Mouse (Mus musculus) spleen, adult 12 weeks (tissue): Measurements from ENCODE around the gene Mup5.
"Not testable (repeated sequence)": the region's sequence is repeated elsewhere in the genome, so short reads cannot be mapped to it uniquely, and the experiment has no call there.

ENCODE experiments used
- DNase-seq: peaks from one replicate; pipeline ENCODE4 v3.0.0; 2022; ENCODE audit warnings: low spot score

The Mup5 gene

DNA sequence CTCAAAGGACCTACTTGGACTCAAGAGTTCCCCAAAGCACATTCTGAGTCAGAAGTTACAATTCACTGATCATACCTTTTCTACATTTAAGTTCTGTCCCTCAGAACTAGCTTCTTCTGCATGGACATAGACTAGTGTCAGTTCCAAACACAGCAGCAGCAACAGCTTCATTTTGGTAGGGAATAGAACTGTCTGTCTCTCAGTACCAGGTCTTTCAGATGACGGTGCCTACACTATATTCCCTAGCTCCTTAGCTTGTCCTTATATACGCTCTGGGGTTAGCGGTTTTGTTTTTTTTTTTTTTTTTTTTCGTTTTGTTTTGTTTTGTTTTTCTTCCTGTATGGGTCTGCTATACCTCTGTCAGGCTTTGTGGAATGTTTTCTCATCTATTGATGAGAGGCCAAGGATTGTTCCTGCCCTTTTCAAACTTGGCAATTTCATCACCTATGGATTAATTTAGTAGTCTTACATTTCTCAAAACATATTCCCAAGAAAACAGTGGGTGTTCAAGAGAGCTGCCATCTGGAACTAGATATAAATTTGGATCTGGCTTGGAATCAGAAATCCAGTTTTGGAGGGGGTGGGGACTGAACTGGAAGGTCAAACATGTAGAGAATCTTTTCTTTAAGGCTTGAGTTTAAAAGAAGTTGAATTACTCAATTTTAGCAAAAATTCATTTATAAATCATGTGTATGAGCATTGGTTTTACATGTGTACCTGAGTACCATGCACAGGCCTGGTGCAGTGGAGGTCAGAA lies at the start of gene Mup5:
Gene Mup5 (minus strand): TSS at position 282 of the 757 bp plus-strand sequence.
- no peak for DNase-seq

DNA sequence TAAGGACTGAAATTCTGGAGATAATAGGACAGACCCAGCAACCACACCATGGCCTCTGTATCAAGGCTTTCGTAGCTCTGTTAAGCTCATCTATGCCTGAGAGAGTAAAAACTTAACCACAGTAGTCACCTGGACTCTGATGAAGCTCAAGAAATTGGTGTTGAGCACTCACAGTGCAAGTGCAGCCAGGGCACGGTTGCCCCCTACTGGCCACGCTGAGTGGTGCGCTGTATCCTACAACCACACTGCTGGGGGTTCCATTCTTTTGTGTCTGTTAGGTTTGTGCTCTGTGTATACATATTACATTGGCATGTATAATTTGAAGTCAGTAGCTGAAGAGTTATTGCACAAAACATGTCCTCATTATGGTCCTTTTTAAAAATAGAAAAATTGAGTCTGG lies 23.1 kb upstream of the Mup5 start:
- no peak for DNase-seq

DNA sequence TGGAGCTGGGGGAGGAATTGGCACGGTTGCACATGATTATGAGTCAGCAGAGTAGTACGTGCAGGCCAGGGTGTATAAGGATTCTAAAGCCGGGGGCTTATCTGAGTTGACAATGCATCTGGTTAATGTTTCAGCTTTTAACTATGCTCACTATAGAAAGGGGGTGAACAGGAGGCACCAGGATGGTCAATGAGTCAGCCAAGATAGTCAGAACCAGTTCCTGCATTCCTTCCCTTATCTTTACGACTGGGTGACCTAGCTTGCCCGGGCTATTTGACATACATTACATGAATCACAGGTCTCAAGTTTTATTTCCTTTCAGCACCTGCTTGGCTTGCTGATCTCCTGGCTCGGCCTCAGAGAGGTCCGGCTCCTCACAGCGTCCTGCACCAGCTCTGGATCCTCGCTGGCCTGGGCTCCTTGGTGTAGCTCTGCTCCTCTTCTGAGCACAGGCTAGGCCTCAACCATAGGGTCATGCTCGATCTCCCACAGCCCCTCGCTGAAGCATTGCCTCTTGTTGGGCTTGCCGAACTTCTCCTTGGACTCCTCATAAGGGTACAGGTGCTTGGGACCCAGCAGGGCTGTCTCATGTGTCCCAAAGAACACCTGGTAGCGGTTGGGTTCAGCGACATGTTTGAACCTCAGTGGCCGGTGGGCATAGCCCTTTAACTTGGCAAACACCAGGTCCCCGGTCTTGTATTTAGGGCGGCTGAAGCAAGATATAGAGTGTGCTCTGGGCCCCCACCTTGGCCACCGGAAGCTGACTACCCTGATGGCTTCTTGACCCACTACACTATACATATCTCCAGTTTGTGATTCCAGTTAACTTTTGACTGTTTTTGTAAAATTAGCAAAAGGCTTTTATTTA lies 21.0 kb upstream of the Mup5 start:
- DNase-seq: no peak

DNA sequence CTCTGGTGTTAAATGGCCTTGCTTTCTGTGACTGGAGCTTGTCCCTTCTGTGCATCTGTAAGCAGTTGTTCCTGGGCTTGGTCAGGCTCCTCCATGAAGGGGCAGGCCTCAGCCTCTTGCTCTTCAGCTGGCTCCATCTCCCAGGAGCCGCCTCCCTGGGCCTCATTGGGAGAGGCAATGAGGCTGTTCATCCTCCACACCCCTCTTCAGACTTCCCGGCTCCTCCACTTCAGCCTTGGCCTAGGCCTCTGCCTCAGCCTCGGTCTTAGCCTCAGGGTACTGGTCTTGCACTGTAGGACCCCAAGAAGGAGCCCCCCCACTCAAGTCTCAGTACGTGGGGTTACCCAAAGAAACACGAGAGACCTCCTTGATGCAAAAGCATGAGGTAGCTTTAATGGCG lies 20.3 kb upstream of the Mup5 start:
- no peak for DNase-seq

DNA sequence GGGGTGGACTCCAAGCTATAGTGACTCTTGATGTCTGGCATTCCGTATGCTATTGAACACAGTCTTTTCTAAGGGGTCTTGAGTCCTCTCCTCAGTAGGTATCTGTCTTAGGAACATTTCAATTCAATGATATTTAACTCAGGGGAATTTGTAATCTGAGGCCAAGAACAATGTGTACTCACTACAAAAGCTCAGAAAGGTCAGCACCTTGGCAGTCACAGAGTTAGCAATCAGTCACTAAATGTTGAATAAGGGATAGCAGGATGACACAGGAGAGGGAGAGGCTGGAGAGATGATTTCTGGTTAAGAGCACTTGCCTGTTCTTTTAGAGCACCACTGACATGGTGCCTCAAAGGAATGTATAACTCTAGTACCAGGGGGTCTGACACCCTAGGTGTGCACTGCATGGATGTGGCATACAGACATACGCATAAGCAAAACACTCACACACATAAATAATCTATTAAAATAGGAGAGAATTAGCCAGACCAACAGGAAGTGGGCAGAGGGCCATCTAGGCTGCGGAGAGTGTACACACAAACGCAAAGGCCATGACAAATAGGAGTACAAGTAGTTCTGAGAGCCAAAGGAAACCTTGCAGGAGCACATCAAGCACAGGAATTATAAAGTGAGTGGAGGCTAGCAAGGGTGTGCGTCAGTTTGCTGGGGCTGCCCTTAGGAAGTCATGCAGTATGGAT lies 9.9 kb upstream of the Mup5 start:
- no peak for DNase-seq

DNA sequence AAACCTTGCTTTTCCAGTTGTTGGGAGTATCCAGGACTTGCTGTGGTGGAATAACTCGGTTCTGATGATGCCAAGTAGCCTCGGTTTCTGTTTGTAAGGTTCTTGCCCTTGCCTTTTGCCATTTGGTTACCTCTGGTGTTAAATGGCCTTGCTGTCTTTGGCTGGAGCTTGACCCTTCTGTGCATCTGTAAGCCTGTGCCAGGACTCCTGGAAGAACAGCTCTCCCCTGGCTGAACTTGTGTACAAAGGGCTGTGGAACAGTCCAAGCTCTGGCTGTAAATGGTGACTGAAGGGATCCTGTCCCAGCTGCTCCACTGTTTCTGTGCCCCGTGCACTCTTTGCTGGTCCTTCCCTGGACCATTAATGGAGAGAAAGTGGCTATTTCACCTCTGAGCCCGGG lies 5.8 kb downstream of the Mup5 start:
- DNase-seq: no peak

DNA sequence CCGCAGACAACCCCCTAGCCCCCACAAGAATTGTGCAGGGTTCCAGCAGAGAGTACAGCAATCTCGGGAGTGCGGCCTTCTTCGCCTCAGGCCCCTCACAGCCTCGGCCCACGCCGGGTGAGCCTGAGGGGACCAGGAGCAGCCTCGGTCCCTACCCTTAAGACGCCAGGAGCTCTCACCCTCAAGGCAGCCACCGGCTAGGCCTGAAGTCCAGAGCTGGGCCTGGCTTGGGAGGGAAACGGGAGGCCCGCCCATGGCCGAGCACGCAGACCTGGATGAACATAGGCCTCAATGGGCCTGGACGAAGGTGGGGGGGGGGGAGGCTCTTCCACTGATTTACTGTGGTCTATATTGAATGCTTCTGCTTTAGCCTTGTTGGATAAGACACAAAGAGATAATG lies 11.8 kb downstream of the Mup5 start:
- no peak for DNase-seq

DNA sequence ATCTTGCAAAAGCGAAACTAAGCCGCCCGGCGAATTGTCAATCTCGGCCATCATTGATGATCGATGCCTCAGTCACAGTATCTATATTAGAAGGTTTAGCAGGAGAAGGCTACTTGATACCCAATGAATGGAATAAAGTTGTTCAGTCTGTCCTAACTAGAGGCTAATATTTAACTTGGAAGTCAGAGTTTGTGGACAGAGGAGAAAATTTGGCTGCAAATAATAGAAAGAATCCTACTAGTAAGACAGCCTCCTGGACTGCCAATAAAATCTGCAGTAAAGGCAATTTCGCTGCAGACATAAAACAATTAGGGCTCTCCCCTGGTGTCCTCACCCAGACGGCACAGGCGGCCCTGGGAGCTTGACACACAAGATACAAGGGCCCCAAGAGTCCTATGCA lies 12.5 kb downstream of the Mup5 start:
- DNase-seq: not testable (repeated sequence)

DNA sequence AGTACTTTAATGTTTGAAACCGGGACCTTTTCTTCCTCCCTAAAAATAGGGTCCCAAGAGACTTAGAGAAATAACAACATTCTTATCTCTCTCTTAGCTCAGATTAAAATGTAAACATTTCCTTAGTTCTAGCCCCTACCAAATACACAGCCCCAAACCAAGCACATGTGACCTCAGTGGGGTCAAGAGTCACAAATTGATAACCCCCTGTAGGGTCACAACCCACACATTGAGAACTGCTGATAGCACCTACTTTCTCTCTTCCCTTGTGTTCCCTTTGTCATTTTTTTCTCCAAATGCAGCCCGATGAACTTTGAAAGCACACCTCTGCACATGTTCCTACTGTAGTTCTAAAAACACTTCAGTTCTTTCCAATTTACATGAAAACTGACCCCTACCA lies 19.4 kb downstream of the Mup5 start:
- no peak for DNase-seq

DNA sequence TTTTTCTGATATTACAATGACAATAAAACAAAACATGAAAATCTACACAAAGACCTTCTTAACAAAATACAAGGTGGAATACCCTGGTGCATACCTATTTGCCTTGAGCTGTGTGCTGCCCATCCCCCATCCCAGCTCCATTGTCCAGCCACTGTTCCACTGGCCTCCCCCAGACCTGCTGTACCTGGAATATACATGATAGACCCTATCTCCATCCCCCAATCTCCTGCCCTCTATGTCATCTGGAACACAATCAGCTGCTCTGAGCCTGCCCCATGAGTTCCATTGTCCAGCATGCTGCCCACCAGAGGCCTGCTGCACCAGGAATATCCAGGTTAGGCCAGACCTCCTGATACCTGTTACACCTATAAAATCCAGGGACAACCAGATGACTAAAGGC lies 21.6 kb downstream of the Mup5 start:
- no peak for DNase-seq

DNA sequence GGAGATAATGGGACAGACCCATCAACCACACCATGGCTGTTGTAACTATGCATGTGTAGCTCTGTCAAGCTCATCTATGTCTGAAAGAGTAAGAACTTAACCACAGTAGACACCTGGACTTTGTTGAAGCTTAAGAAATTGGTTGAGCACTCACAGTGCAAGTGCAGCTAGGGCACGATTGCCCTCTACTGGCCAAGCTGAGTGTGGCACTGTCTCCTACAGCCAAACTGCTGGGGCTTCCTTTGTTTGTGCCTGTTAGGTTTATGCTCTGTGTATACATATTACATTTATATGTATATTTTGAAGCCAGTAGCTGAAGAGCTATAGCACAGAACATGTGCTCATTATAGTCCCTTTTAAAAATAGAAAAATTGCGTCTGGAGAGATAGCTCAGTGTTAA lies 23.8 kb downstream of the Mup5 start:
- DNase-seq: not testable (repeated sequence)

DNA sequence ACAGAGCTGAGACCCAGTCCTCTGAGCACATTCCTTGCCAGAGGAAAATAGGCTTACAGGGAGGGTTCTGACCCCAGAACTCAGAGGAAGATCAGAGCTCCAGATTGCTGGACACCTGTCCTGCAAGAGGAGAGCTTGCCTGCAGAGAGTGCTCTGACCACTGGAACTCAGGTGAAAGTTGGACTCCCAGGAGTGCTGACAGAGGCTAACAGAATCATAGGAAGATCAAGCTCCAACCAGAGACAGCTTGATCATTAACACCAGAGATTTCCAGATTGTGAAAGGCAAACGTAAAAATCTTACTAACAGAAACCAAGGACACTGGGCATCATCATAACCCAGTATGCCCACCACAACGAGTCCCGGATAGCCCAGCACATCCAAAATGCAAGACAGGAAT lies 26.1 kb downstream of the Mup5 start:
- not testable (repeated sequence) for DNase-seq

DNA sequence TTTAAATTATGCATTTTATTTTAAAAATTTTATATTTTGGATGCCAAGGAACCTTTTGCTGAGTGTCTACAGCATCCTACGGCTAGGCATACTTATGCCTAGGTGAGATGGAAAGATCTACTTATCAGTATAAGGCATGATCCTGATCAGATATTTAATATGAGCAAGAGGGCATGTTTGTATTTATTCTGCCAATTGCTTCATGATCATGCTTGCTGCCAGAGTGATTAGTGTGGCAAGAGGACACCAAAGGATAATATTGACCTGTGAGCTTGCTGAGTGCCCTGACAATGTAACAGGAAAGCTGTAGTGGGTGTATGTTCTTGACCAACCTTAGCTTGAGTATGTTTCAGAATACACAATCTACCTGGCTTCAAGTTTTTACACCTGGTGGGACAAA lies 45.3 kb downstream of the Mup5 start:
- not testable (repeated sequence) for DNase-seq

DNA sequence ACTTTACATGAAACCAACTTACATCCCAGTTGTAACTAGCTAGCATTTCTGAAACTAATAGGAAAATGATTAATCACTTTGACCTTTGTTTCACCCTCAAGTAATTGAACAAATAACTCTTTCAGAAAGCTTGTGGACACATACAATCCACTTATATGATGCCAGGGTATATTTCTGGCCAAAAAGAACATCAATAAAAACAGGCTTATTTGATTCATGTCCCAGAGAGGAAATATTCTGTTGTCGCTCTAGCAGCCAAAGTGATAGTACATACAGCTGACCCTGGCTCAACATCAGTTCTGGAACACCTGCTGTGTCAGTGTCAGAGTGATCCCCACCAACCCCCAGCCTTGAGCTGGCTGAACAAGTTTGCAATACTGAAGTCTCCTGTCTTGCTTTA lies 50.8 kb downstream of the Mup5 start:
- DNase-seq: not testable (repeated sequence)

DNA sequence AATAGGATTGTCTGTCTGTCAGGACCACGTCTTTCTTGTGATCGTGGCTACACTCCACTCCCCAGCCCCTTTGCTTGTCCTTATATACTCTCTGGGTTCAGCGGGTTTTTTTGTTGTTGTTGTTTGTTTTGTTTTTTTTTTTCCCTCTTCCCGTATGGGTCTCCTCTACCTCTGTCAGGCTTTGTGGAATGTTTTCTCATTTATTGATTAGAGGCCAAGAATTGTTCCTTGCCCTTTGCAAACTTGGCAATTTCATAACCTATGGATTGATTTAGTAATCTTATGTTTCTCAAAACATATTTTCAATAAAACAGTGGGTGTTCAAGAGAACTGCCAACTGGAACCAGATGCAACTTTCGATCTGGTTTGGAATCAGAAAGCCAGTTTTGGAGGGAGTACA lies 52.9 kb downstream of the Mup5 start, which contains the start of gene Mup19:
Gene Mup19 (minus strand): TSS at position 101 of the 400 bp plus-strand sequence.
- DNase-seq: not testable (repeated sequence)
